Mouse (Mus musculus) ES-Bruce4 (cell line): ENCODE measurements at regions not wholly inside any gene's neighbourhood (a gene's known extent, or its start where the extent isn't known, plus 50 kb on each side); places are given as distances from the start of the nearest gene placed in this dataset.

Experiments
- H3K27ac ChIP-seq: 2 replicates; pipeline ENCODE4 v1.5.1; 2012; ENCODE audit warnings: low read length, inconsistent platforms; ENCODE audit not compliant: insufficient read depth
- H3K27me3 ChIP-seq: 2 replicates; pipeline ENCODE4 v1.6.1; 2012; ENCODE audit warnings: mild to moderate bottlenecking, low read length, inconsistent platforms; ENCODE audit not compliant: control insufficient read depth, poor library complexity, insufficient read depth, severe bottlenecking
- H3K36me3 ChIP-seq: 2 replicates; pipeline ENCODE4 v1.6.1; 2012; ENCODE audit warnings: inconsistent platforms, mild to moderate bottlenecking, low read length, moderate library complexity; ENCODE audit not compliant: control insufficient read depth, poor library complexity, insufficient read depth, severe bottlenecking
- H3K4me1 ChIP-seq: one replicate; pipeline ENCODE4 v1.8.1; 2011; ENCODE audit warnings: low read length; ENCODE audit not compliant: control insufficient read depth, insufficient read depth
- H3K4me3 ChIP-seq: 2 replicates; pipeline ENCODE4 v1.5.1; 2011; ENCODE audit warnings: low read depth, mild to moderate bottlenecking, low read length
- H3K9ac ChIP-seq: 2 replicates; pipeline ENCODE4 v1.6.1; 2012; ENCODE audit warnings: low read depth, mild to moderate bottlenecking, inconsistent platforms; ENCODE audit not compliant: poor library complexity, severe bottlenecking
- H3K9me3 ChIP-seq: replicated peaks from 2 replicates; pipeline ENCODE4 v1.6.1; 2012; ENCODE audit warnings: mild to moderate bottlenecking, low read length, inconsistent platforms; ENCODE audit not compliant: control insufficient read depth, poor library complexity, insufficient read depth, severe bottlenecking
- CTCF ChIP-seq: IDR thresholded peaks from one replicate; pipeline ENCODE4 v1.8.1; 2011; ENCODE audit warnings: low read depth, low read length
- EP300 ChIP-seq: IDR thresholded peaks from 2 replicates; pipeline ENCODE4 v1.6.1; 2011; ENCODE audit warnings: low read depth, low read length; ENCODE audit not compliant: insufficient read depth
- POLR2A ChIP-seq: IDR thresholded peaks from one replicate; pipeline ENCODE4 v1.8.1; 2011; ENCODE audit warnings: low read length; ENCODE audit not compliant: insufficient read depth

DNA sequence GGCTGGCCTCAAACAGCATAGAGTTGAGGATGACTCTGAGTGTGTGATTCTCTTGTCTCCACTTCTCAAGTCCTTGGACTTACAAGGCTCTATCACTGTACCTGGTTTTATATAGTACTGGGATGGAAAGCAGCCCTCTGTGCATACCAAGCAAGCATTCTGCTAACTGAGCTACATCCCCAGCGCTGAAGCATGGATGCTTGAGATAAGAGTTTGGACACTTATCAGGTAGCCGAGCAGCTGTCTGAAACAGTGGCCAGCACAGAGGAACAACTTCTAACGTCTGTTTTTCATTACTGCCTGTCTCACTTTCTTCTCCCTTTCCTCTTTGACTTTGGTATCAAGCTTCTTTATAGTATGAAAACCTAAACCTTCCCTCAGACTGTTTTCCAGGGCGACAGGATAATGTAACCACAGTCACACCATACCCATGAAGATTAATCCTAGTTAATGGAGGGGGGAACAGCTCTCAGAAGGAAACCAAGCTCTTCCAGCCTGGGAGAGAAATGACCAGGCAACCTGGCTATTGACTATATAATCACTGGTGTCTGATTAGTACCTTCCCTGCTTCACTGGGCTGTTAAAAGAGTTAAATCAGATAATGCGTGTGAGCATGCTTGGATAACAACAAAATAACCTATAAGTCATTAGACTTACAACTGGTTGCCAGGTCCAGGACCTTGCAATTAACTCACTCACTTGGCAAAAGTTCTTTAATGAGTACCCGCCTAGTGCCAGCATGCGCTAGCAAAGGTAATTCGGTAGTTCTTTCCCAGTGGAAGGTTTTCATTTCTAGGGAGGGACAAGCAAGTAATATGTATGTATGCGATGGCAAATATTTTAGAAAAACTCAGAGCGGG lies 382.5 kb downstream of the Brinp2 start:
- Histone ChIP-seq H3K27me3 (no peaks in the 10 kb centered on the region; the same call in 1 of the 2 replicates), H3K36me3 (no peaks in the 10 kb centered on the region), H3K27ac (no peak overlapping the region), H3K4me1 (no peaks in the 10 kb centered on the region), H3K9ac (no peak overlapping the region), H3K4me3 (no peak overlapping the region), H3K9me3 (no peaks in the 10 kb centered on the region)
- TF ChIP-seq EP300: no peak
- TF ChIP-seq POLR2A: no peak
- no peak for TF ChIP-seq CTCF

DNA sequence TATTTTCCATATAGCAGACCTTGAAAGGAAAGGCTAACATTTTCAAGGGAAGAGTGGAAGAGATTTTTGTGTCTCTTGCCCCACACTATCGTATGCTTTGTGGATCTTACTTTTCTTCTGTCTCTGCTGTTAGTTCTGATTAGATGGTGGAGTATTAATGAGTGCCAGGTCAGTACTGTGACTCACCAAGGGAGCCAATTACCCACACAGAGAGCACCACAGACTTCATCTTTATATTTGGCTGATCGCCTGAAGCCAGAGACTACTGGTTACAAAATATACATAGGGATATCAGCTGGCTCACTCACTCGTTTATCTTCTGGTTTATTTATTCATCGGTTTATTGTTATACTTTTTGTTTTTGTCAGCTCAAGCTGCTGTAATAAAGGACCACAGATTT lies 381.5 kb downstream of the Brinp2 start:
- Histone ChIP-seq H3K4me3 (no peak overlapping the region), H3K9me3 (no peaks in the 10 kb centered on the region), H3K27me3 (no peaks in the 10 kb centered on the region; the same call in 1 of the 2 replicates), H3K36me3 (no peaks in the 10 kb centered on the region), H3K27ac (no peak overlapping the region), H3K4me1 (no peaks in the 10 kb centered on the region), H3K9ac (no peak overlapping the region)
- TF ChIP-seq CTCF (no peak), POLR2A (no peak), EP300 (no peak)

GRCm38 (mm10) chr1:158019161-158019560 lies 337.0 kb downstream of the Brinp2 start:
- H3K27ac ChIP-seq: no peak overlapping the region
- no peak overlapping the region for H3K9ac ChIP-seq
- no peak overlapping the region for H3K4me3 ChIP-seq
- H3K36me3 ChIP-seq: no peaks in the 10 kb centered on the region
- no peaks in the 10 kb centered on the region for H3K27me3 ChIP-seq
- no peaks in the 10 kb centered on the region for H3K4me1 ChIP-seq
- no peaks in the 10 kb centered on the region for H3K9me3 ChIP-seq
- TF ChIP-seq CTCF (no peak), EP300 (no peak)

GRCm38 (mm10) chr1:158039756-158040155 lies 316.4 kb downstream of the Brinp2 start:
- H3K27ac ChIP-seq: no peak overlapping the region
- H3K4me1 ChIP-seq: no peaks in the 10 kb centered on the region
- no peak for TF ChIP-seq EP300
- no peak for TF ChIP-seq POLR2A
- no peak for TF ChIP-seq CTCF
- no peaks in the 10 kb centered on the region for H3K27me3 ChIP-seq
- no peak overlapping the region for H3K4me3 ChIP-seq
- no peaks in the 10 kb centered on the region for H3K36me3 ChIP-seq
- H3K9me3 ChIP-seq: no peaks in the 10 kb centered on the region
- H3K9ac ChIP-seq: no peak overlapping the region

DNA sequence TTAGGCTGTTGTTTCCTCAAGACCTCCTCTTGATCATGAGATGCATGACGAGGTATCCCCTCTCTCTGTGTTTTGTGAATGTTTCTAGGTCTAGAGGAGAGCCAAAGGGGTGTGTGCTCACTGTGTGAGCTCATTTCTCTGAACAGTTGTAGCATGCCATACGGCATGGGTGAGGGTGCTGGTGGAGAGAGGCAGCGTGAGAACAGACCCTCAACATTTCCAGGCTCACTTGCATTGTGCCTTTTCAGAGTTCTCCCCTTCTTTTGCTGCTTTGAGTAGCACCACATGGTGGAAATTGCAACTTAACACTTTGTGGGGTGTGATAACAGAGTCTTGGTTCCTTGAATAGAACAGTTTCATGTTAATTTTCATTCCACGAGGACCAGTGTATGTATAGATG lies 315.8 kb downstream of the Brinp2 start:
- H3K27me3 ChIP-seq: no peaks in the 10 kb centered on the region
- H3K36me3 ChIP-seq: no peaks in the 10 kb centered on the region
- TF ChIP-seq POLR2A (no peak), EP300 (no peak), CTCF (no peak)

DNA sequence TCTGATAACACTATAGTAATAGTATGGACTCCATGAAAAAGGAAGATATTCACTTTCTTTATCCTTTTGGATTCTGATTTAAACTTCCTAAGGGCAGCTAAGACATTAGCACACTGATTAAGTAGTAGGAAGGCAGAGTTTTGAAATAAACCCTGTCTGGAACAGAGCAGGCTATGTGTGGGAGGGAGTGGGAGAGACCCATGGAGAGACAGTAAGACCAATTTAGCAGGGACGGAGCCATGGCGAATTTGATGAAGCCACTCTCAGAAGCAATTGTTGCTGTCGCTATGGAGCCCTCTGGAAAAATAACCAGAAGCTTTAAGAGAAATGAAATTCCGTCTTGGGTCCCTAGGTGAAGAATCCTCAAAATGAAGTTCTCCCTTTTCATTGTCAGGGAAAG lies 303.5 kb downstream of the Brinp2 start:
- TF ChIP-seq POLR2A (no peak), EP300 (no peak), CTCF (no peak)
- H3K9ac ChIP-seq: no peak overlapping the region
- H3K36me3 ChIP-seq: no peaks in the 10 kb centered on the region
- H3K27ac ChIP-seq: no peak overlapping the region
- H3K4me3 ChIP-seq: no peak overlapping the region
- no peaks in the 10 kb centered on the region for H3K4me1 ChIP-seq
- no peaks in the 10 kb centered on the region for H3K27me3 ChIP-seq
- H3K9me3 ChIP-seq: no peaks in the 10 kb centered on the region

More for the DNA sequence above, 315.8 kb downstream of the Brinp2 start:
- Histone ChIP-seq H3K9me3 (no peaks in the 10 kb centered on the region), H3K4me1 (no peaks in the 10 kb centered on the region), H3K4me3 (no peak overlapping the region), H3K9ac (no peak overlapping the region), H3K27ac (no peak overlapping the region)
